Mouse (Mus musculus) neutrophil, adult 5-6 weeks (primary cell): ENCODE measurements around the gene Fam163b. TPM values are rescaled to one million over a fixed set of nuclear protein-coding genes. Genes with fewer than 3 reads are reported as not detected.

Source experiments
- ATAC-seq: fragments of 151-379, 151-347 bp; 2 replicates; pipeline ENCODE4 v1.8.0; 2017; ENCODE audit warnings: mild to moderate bottlenecking, moderate TSS enrichment; ENCODE audit not compliant: insufficient number of reproducible peaks, poor library complexity, low FRiP score, severe bottlenecking; ENCODE audit errors: extremely low read depth
- total RNA-seq: library from RNA; stranded (forward); fragments of 200-1000 nt; gene quantifications from 2 replicates; pipeline ENCODE4 v1.2.3, GENCODE M21; 2017

Fam163b gene
- total RNA-seq, 1 experiment from 2014 or later = not detected

DNA sequence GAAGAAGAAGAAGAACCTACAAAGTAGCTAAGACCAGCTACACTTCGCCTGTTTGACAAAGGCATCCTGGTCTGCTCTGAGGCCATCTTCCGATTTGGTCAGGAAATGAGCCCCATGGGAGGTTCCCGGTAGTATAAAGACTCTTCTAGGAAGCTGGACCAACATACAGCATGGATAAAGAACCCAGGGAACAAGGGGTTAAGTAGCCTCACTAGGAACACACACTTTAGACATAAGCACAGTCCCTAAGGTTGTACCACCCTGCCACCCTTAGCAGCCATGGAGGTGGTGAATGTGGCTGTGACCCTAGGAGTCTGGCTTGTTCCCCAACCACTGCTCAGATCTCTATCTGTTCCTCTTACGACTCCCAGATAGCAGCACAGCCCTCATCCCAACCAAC, 3.9 kb downstream of the Fam163b start:
- no peak for ATAC-seq

DNA sequence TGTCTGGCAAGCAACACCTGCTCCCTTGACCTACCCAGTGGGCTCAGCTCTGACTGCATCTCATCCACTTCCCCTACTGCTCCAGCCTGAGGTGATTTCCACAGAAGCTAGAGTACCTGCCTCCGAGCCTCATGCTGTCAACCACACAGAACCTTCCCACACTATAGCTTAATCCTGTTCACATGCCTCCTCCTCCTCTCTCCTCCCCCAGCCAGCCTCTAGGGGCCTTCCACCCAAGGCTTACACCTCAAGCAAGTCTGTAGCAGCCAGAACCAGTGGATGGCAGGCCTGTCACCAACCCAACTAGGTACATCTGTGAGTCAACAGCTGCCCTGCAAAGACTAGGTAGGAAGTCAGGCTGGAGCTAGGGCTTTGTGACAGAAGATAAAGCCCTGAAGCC, 5.5 kb downstream of the Fam163b start:
- no peak for ATAC-seq

DNA sequence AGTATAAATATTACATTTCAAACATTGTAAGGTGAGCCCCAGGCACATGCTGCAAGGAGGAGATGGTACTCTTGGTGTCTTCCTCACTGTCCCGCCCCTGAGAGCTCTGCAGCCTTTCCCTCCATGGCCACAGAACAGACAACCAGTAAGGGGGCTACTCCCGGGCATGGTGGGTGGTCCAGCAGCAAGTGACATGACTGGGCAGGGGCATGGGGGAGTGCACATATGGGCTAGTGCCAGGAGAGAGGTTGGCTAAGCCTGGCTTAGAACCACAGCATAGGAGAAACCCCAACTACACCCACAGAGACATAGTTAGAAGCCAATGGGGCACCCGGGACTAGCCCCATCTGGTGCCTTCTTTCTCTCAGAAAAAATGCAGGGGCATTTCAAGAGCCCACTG, 6.0 kb downstream of the Fam163b start:
- no peak for ATAC-seq

DNA sequence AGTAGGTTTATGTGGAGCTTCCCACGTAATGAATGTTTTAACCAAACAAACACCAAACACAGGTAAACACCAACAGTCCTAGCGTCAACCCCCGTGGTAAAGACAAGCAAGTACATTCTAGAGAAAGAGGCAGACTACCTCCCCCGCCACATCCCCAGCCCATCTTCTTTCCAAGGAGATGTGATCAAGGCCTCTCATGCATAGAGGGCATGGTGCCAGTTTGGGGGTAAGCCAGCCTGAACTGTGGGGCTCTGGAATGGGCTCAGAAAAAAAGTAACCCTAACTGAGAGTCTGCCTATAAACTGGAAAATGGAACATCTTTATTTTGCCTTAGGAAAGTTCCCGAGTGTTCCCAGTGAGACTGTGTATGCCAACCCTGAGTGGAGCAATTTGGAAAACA, 6.4 kb downstream of the Fam163b start:
- ATAC-seq = no peak

DNA sequence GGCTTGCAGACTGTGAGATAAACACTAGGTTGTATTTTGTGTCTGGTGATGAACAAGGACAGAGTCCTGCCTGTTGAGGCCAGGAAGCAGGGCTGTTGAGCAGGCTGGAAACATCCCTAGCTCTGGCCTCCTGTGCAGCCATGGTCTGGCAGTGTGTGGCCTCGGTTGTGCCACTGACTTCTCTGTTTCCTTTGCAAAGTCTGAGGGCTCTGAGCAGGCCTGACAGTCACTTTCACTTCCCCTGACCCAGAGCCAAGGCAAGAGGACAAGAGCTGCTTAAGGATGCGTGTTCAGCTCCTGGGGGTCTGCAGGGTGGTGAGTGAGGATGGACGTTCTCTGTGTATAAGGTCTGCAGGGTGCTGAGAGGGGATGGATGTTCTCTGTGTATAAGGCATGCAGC, 13.3 kb downstream of the Fam163b start:
- no peak for ATAC-seq

DNA sequence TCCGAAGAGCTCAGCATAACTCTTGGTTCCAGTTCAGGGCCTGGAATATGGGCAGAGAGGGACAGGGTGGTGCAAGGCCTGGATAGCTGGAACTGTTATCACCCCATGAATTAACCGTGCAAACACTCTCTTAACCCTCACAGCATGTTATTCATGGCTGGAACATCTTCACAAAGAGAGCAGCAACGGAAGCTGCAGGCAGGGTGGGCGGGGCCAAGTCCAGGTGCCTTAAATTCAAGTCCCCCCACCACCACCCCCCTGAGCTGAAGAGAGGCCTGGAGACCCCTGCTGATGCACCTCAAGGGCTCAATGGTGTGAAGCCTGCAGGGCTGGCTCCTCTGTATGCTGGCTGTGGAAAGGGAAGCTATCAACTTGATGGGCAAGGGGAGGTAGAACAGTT, 15.8 kb downstream of the Fam163b start:
- ATAC-seq = no peak

DNA sequence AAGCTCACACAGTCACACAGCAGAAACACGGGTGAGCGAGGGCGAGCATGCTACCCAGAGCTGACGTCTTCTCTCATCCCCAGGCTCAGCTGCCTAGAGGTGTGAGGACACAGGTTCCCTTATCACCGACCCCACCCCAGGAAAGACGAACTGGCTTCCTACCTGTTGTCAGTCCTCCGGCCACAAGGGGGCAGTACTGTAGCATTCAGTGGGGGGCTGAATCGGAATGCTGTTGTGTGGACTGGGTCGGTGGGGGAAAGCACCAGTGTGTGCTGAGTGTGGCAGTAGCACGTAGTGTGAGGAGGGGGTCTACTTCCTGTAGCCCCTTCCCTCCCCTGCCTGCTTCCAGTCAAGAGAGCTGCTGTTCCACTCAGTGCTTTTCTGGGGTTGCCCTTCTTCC, 16.3 kb downstream of the Fam163b start:
- peak; percentile 29; the same call in 1 of the 2 replicates for ATAC-seq

DNA sequence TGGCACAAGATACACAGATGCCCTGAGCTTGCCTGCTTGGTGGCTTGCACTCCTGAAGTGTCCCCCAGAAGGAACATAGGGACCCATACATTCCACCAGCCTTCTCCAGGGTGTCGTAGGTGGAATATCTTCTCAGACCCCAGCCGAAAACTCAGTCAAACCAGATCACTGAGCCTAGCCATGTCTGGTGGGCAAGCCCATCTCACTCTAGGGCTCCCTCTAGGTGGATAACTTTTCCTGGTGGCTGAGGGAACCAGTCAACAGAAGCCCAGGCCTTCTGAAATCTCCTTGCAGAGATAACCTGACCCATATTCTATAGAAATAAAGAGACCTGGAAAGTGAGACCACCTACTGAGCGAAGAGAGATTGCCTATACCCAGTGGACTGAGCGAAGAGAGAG, 19.2 kb downstream of the Fam163b start:
- ATAC-seq = no peak

DNA sequence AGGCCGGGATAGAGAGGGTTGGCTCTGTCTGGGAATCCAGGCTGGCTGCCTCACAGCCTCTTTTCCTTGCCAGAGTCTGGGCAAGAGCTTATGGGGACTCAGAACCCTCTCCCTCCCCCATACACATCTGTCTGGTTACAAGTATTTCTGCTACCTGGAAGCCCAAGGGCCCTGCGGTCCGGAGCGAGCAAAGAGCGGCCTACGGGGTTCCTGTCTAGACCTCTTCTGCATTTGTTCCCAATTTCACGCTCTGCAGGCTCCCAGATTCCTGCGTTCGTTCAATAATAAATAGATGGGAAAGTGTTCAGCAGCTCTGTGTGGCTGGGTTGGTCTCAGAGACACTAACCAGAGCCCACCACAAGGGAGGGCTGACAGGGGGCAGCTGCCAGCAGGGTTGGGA, 19.7 kb downstream of the Fam163b start:
- ATAC-seq = no peak

DNA sequence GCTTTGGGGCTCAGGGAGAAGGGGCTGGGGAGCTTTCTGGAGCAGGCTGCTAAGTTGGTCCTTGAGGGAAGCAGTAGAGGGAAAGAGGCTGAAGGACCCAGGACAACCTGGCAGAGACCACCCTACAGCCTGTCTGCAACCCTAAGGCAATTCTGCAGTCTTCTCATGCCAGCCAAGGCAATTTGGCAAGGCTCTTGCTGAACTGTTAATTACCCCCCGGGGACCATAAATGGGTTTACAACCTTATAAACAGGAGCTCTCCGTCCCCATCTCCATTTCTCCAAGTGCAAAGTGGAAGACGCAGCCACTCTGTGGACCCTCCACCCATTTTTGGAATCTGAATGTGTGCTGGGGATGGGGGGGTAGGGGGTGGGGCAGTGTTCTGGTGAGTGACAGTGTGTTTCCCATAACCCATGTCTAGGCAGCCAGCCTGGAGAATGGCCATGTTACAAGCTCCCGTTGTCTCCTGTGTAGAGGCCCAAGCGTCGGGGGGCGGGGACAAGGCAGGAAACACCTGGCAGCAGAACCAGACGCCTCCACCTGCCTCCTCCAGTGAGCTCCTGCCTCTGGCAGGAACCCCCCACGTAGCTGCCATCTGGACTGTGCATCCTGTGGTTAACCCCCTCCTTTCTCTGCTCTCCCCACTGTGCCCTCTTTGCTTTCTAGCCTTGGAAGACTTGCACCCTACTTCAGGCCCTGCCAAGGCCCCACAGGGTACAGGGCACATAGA, 20.5 kb downstream of the Fam163b start:
- ATAC-seq = peak; percentile 79

DNA sequence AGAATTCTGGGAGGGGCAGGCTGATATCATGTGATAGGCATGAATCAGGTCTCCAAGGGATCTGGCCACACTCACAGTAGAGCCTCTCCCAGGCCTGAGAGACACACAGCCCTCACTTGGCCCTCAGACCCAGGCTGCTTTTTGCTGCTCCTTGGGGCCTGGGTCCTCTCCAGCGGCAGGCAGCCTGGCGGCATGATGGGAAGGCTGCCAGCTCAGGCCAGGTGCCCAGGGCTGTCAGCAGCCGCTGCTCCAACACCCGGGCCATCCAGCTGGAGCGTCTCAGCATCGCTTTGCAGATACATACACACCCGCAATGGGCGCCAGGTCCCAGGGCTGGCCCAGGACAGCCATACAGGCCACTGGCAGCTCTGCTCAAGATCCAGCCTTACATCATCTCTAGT, 22.1 kb downstream of the Fam163b start:
- ATAC-seq = no peak

DNA sequence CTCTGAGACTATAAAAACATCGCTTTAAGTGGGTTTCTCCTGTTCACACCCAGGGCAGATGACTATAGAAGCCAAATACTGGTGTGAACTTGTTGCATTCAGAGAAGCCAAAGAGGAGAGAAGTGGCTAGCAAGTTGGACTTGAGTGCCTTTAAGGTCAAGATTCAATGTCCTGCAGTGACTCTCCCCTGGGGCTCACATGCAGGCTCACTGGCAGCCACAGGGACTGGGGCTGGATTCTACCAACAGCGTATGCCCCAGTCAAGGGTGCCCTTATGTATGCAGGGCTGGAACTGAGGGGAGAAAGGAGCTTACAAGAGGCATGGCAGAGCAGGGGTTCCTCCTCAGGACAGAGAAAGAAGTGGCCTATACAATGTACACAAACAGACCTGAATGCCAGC, 22.5 kb downstream of the Fam163b start:
- ATAC-seq = no peak

DNA sequence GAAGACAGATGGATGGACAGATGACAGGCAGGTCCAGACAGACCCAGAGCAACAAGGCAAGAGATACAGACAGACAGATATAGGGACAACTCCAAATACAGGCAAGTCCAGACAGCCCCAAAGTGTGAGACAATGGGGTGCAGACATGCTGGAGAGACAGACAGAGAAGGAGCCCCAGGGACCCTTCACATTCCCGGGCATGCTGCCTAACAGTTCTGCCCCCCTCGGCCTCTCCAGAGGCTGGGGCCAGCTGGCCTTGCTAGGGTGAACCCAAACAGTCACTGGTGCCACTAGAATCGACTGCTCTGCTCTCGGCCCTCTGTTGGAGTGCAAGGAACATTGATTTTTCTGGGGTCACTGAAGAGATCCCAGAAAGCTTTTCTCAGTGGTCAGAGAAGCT, 23.8 kb downstream of the Fam163b start:
- ATAC-seq = no peak

DNA sequence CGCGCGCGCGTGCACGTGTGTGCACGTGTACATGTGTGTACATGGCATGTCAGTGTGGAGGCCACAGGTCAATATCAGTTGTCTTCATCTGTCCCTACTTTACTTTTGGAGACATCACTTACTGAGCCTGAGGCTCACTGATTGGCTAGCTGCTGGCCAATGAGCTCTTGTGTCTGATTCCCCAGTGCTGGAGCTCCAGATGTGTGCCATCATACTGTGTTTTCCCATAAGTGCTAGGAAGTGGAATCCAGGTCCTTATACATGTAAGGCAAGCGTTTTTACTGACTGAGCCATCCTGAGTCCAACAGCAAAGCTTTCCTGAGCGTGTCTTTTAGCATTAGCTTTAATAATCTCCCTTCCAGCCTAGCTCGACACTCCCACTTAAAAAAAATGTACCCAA, 28.1 kb downstream of the Fam163b start:
- ATAC-seq = no peak

DNA sequence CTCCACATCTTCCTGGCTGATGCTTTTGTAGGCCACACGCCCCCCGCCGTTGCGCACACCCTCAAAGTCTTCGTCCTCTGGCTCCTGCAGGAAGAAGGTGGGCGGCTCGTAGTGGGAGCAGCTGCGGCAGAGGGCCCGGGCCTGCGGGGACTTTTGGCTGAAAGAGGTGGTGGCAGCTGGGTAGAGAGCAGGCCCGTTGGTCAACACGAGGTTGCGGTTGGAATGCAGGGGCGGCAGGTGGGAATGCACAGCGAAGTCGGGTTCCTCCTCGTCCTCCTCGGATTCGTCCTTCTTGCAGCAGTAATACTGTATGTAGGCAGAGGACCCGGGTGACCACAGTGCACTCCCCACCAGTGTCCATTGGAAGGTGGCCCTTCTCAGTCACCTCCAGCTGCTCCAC, 29.7 kb downstream of the Fam163b start:
- ATAC-seq = no peak

DNA sequence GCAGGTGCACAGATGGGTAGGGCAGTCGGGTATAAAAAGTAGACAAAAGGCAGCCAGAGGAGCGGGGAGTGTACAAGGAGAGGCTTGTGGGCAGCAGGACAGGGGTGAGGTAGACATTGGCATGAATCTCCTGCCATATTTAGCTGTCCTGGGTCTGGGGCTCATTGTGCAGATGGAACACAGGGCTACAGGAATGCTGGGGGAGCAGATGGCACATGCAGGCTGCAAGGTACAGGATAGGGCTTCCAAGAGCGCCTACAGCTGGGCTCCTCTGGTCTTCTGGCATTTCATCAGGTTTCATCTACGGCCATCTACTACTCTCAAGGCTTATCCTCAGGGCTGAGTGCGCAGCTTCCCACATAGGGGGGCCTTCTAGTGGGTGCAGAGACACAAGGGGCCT, 33.2 kb downstream of the Fam163b start:
- ATAC-seq = no peak

DNA sequence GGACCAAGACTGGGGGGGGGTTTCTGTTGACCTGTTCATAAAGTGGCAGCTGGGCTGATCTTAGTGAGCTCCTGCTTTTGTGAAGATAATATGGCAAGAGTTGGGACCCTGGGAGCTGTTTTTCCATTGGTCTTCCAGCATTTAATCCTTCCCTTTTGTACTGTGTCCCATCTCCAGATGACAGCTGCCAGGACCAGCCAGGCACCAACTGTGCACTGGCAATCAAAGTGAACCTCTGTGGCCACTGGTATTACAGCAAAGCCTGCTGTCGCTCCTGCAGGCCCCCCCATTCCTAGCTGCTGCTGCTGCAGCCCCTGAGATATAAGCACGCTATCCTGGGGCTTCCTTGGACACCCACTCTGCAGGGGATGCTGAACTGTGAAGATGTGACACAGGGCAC, 34.1 kb downstream of the Fam163b start:
- no peak for ATAC-seq

DNA sequence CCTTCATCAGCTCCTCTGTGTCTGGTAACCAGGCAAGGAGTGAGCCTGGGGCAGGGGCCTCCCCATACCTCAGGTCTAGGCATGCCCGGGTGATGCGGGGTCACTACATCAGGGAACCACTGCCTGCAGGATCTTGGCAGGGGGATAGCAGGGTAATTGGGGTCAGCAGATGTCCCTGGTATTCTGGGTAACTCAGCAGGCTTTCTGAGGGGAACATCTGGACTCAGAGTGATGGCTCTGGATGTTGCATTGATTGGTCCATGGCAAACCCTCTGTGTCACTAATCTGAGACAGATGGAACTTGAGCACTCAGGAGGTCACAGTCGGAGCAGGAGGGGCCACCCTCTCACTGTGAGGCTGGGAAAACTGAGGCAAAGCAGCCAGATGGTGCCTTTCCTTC, 35.5 kb downstream of the Fam163b start:
- ATAC-seq = no peak

DNA sequence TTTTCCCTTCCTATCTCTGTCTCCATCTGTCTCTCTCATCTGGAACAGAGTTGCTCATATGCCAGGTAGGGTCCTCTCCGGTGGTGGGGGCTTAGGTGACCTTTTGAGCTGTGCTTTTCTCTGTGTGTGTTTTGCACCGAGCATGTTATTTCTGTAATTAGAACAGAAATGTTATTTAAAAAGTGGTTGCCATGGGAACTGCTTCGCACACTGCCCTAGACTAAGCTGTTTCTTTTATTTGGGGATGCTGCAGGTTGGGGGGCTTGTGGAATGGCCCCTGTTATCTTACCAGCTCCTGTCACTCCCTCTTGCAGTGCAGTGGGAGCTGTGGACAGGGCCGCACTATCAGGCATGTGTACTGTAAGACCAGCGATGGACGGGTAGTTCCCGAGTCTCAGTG, 38.7 kb downstream of the Fam163b start:
- ATAC-seq = no peak

DNA sequence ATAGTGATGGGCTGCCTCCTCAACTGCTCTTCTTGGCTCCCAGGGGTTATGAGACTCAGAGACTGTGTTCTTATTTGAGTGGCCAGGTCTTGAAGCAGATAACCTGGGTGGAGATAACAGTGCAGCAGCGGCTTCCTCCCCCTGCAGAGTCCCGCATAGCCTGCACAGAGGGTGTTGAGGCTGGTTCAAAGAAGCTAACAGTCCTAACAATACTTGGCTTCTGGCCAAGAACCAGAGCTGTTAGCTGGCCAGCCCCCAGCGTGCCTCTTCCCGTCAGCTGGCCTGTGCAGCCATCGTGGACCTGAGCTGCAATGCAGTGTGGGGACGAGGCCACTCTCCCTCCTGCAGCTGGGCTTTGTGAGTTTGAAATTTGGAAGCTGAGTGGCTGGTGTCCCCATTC, 44.5 kb downstream of the Fam163b start:
- ATAC-seq = no peak

DNA sequence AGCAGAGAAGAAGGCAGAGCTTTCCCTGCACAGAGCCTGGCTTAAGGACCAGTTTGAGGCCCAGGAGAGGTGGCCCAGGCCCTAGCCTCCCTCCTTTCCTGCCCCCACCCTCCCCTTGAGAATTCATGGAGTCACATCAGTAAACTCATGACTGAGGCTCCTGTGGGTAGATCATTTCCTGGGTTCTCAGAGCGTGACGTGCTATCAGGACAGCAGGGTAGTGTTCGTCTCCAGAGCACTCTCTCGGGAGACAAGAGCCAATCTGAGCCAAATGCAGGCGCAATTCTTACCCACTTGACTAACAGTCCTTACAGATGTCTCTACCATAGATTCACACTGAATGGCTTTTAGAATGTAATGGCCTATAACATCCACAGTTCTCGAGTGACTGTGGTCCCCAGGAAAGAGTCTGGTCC, 45.0 kb downstream of the Fam163b start:
- no peak for ATAC-seq
